Mouse (Mus musculus) neural tube, embryonic 11.5 days (tissue): ENCODE measurements around the gene Cers3. TPM values are rescaled to one million over a fixed set of nuclear protein-coding genes. Genes with fewer than 3 reads are reported as not detected.

Experiments
- ATAC-seq: fragments of 200-750 bp; cut with Nextera tagmentation; 2 replicates; pipeline ENCODE4 v1.8.0; 2017; ENCODE audit warnings: moderate number of reproducible peaks, mild to moderate bottlenecking, moderate TSS enrichment, moderate library complexity; ENCODE audit not compliant: insufficient read depth, low FRiP score, low TSS enrichment
- DNase-seq: peaks from one replicate; pipeline ENCODE4 v3.0.0-alpha.2; 2015; ENCODE audit warnings: low spot score
- H3K27ac ChIP-seq: fragments of 300-500 bp; sonication (generic); 2 replicates; pipeline ENCODE4 v1.5.1; 2014; ENCODE audit warnings: low read depth, mild to moderate bottlenecking, low read length
- H3K27me3 ChIP-seq: fragments of 300-500 bp; sonication (generic); 2 replicates; pipeline ENCODE4 v1.6.1; 2014; ENCODE audit warnings: mild to moderate bottlenecking, low read length, mixed read lengths; ENCODE audit not compliant: control insufficient read depth, insufficient read depth
- H3K36me3 ChIP-seq: fragments of 300-500 bp; sonication (generic); 2 replicates; pipeline ENCODE4 v1.6.1; 2014; ENCODE audit warnings: mild to moderate bottlenecking, low read length, moderate library complexity, mixed read lengths; ENCODE audit not compliant: control insufficient read depth, insufficient read depth
- H3K4me1 ChIP-seq: fragments of 300-500 bp; sonication (generic); 2 replicates; pipeline ENCODE4 v1.6.1; 2014; ENCODE audit warnings: low read length, mixed read lengths; ENCODE audit not compliant: control insufficient read depth, insufficient read depth
- H3K4me2 ChIP-seq: fragments of 300-500 bp; sonication (generic); 2 replicates; pipeline ENCODE4 v1.6.1; 2014; ENCODE audit warnings: low read depth, mild to moderate bottlenecking, moderate library complexity
- H3K4me3 ChIP-seq: fragments of 300-500 bp; sonication (generic); 2 replicates; pipeline ENCODE4 v1.5.1; 2014; ENCODE audit warnings: low read depth, low read length
- H3K9ac ChIP-seq: fragments of 300-500 bp; sonication (generic); 2 replicates; pipeline ENCODE4 v1.6.1; 2014; ENCODE audit warnings: mild to moderate bottlenecking, low read length
- H3K9me3 ChIP-seq: fragments of 300-500 bp; sonication (generic); 2 replicates; pipeline ENCODE4 v1.6.1; 2016; ENCODE audit warnings: low read length; ENCODE audit not compliant: control insufficient read depth
- WGBS: fragments of 180-500 bp; shearing (Covaris S2); extraction: QIAGEN DNeasy Blood & Tissue Kit; methylation state at CpG from one replicate; pipeline ENCODE4 v1.1.7; 2014; 5-methylcytosine and 5-hydroxymethylcytosine counted together
- polyA plus RNA-seq: library from polyadenylated mRNA; unstranded; fragments of >200 nt; fragmentation: Nextera tagmentation; extraction: Ambion mirVana; gene quantifications from 2 replicates; pipeline ENCODE4 v1.2.1, GENCODE M21; 2014

Gene Cers3
- polyA plus RNA-seq, 1 experiment from 2014 or later: 0.94 TPM

- 96% methylated on average over 17 of the region's 17 CpGs for WGBS
- no peak overlapping the region for H3K9ac ChIP-seq
- H3K27me3 ChIP-seq: no peaks in the 10 kb centered on the region
- no peak for ATAC-seq
- no peak for DNase-seq
- no peaks in the 10 kb centered on the region for H3K36me3 ChIP-seq
- no peaks in the 10 kb centered on the region for H3K4me1 ChIP-seq
- no peak overlapping the region for H3K27ac ChIP-seq
- H3K4me3 ChIP-seq: no peak overlapping the region
- no peaks in the 10 kb centered on the region for H3K9me3 ChIP-seq
- no peak overlapping the region for H3K4me2 ChIP-seq
These were observed 9.9 kb upstream of the Cers3 start for GRCm38 (mm10) chr7:66733431-66733830.

GRCm38 (mm10) chr7:66733882-66734281 lies 9.4 kb upstream of the Cers3 start:
- Histone ChIP-seq H3K27me3 (no peaks in the 10 kb centered on the region), H3K9me3 (no peaks in the 10 kb centered on the region), H3K9ac (no peak overlapping the region), H3K36me3 (no peaks in the 10 kb centered on the region), H3K4me2 (no peak overlapping the region), H3K4me3 (no peak overlapping the region), H3K27ac (no peak overlapping the region), H3K4me1 (no peaks in the 10 kb centered on the region)
- no peak for ATAC-seq
- 92% methylated on average over 11 of the region's 11 CpGs for WGBS
- DNase-seq: no peak

GRCm38 (mm10) chr7:66734466-66734865 lies 8.8 kb upstream of the Cers3 start:
- no peaks in the 10 kb centered on the region for H3K4me1 ChIP-seq
- WGBS: 96% methylated on average over 4 of the region's 4 CpGs
- no peak overlapping the region for H3K4me3 ChIP-seq
- DNase-seq: no peak
- no peaks in the 10 kb centered on the region for H3K36me3 ChIP-seq
- no peak overlapping the region for H3K9ac ChIP-seq
- no peaks in the 10 kb centered on the region for H3K9me3 ChIP-seq
- no peaks in the 10 kb centered on the region for H3K27me3 ChIP-seq
- no peak for ATAC-seq
- no peak overlapping the region for H3K27ac ChIP-seq
- H3K4me2 ChIP-seq: no peak overlapping the region

GRCm38 (mm10) chr7:66734993-66735392 lies 8.3 kb upstream of the Cers3 start:
- no peak overlapping the region for H3K4me3 ChIP-seq
- whole genome bisulfite sequencing: 91% methylated on average over 6 of the region's 6 CpGs
- H3K9me3 ChIP-seq: no peaks in the 10 kb centered on the region
- DNase-seq: no peak
- H3K27ac ChIP-seq: no peak overlapping the region
- no peak for ATAC-seq
- no peaks in the 10 kb centered on the region for H3K36me3 ChIP-seq
- no peak overlapping the region for H3K9ac ChIP-seq
- no peaks in the 10 kb centered on the region for H3K27me3 ChIP-seq
- H3K4me2 ChIP-seq: no peak overlapping the region
- no peaks in the 10 kb centered on the region for H3K4me1 ChIP-seq

- DNase-seq (no peak), ATAC-seq (no peak)
- no peak overlapping the region for H3K4me2 ChIP-seq
- H3K4me1 ChIP-seq: no peaks in the 10 kb centered on the region; the same call in 1 of the 2 replicates
- no peak overlapping the region for H3K27ac ChIP-seq
- no peak overlapping the region for H3K9ac ChIP-seq
- 91% methylated on average over 4 of the region's 4 CpGs for WGBS
- no peaks in the 10 kb centered on the region for H3K27me3 ChIP-seq
- no peaks in the 10 kb centered on the region for H3K9me3 ChIP-seq
- no peaks in the 10 kb centered on the region for H3K36me3 ChIP-seq
- H3K4me3 ChIP-seq: no peak overlapping the region
These were observed 5.9 kb upstream of the Cers3 start for GRCm38 (mm10) chr7:66737418-66737817.

GRCm38 (mm10) chr7:66741008-66741407 lies 2.3 kb upstream of the Cers3 start:
- 96% methylated on average over 5 of the region's 5 CpGs for WGBS
- ATAC-seq (no peak), DNase-seq (no peak)
- H3K9ac ChIP-seq: no peak overlapping the region
- H3K4me2 ChIP-seq: no peak overlapping the region
- H3K4me3 ChIP-seq: no peak overlapping the region
- H3K4me1 ChIP-seq: no peaks in the 10 kb centered on the region; the same call in 1 of the 2 replicates
- no peak overlapping the region for H3K27ac ChIP-seq
- H3K9me3 ChIP-seq: no peaks in the 10 kb centered on the region
- H3K27me3 ChIP-seq: no peaks in the 10 kb centered on the region
- H3K36me3 ChIP-seq: no peaks in the 10 kb centered on the region

GRCm38 (mm10) chr7:66741412-66741811 lies 1.9 kb upstream of the Cers3 start:
- H3K4me2 ChIP-seq: no peak overlapping the region
- DNase-seq (no peak), ATAC-seq (no peak)
- 66% methylated on average over 8 of the region's 8 CpGs for WGBS
- H3K27ac ChIP-seq: no peak overlapping the region
- no peaks in the 10 kb centered on the region for H3K27me3 ChIP-seq
- H3K4me3 ChIP-seq: no peak overlapping the region
- H3K9me3 ChIP-seq: no peaks in the 10 kb centered on the region
- H3K36me3 ChIP-seq: no peaks in the 10 kb centered on the region
- no peaks in the 10 kb centered on the region; the same call in 1 of the 2 replicates for H3K4me1 ChIP-seq
- no peak overlapping the region for H3K9ac ChIP-seq

GRCm38 (mm10) chr7:66746972-66747371 lies 3.7 kb downstream of the Cers3 start:
- Histone ChIP-seq H3K4me3 (no peak overlapping the region), H3K27me3 (no peaks in the 10 kb centered on the region), H3K4me1 (no peaks in the 10 kb centered on the region), H3K9me3 (no peaks in the 10 kb centered on the region), H3K9ac (no peak overlapping the region), H3K4me2 (no peak overlapping the region), H3K36me3 (no peaks in the 10 kb centered on the region), H3K27ac (no peak overlapping the region)
- WGBS: 88% methylated on average over 7 of the region's 7 CpGs
- no peak for DNase-seq
- no peak for ATAC-seq

- WGBS: 90% methylated on average over 1 of the region's 1 CpGs
- Histone ChIP-seq H3K4me1 (no peaks in the 10 kb centered on the region), H3K27me3 (no peaks in the 10 kb centered on the region), H3K9ac (no peak overlapping the region), H3K36me3 (no peaks in the 10 kb centered on the region), H3K9me3 (no peaks in the 10 kb centered on the region), H3K4me2 (no peak overlapping the region), H3K27ac (no peak overlapping the region), H3K4me3 (no peak overlapping the region)
- DNase-seq: no peak
- ATAC-seq: no peak
These were observed 6.7 kb downstream of the Cers3 start for GRCm38 (mm10) chr7:66749998-66750397.
